Mouse (Mus musculus) gastrocnemius, adult 2 months (tissue): ENCODE results near the gene Dip2c. TPM values are rescaled to one million over a fixed set of nuclear protein-coding genes. Genes with fewer than 3 reads are reported as not detected.
A peak's percentile ranks its signal among the peaks of the same experiment; 100 is the strongest.

Experiments
- DNase-seq: peaks from one replicate; pipeline ENCODE4 v3.0.0; 2022
- H3K27ac ChIP-seq: fragments of 200-600 bp; 2 replicates; pipeline ENCODE4 v1.8.1; 2022; ENCODE audit warnings: mild to moderate bottlenecking
- H3K4me3 ChIP-seq: fragments of 200-600 bp; 2 replicates; pipeline ENCODE4 v1.8.1; 2022; ENCODE audit warnings: mild to moderate bottlenecking, moderate library complexity
- CTCF ChIP-seq: fragments of 200-600 bp; IDR thresholded peaks from 2 replicates; pipeline ENCODE4 v1.8.1; 2022; ENCODE audit warnings: antibody characterized with exemption, mild to moderate bottlenecking, moderate library complexity
- intact Hi-C: fragments of 180-260 bp; cut with DNase I; formaldehyde crosslinking; loops from one replicate; pipeline ENCODE4 v1.15.1; 2025
- long read RNA-seq, 2 experiments: library from polyadenylated mRNA; stranded (forward); transcript quantifications; one replicate each; pipeline ENCODE4 v2.0.0; 2021
- total RNA-seq, 2 experiments: library from RNA; stranded (reverse); gene quantifications; 2 replicates each; pipeline ENCODE4 v1.2.3; 2021

Dip2c gene
- 10 to 100 TPM; 10.6 to 15.5 TPM for total RNA-seq
- long read RNA-seq, experiment 1, partial matches to known transcripts = 1 of 4 reads
- long read RNA-seq, experiment 1, other reads (novel, unspliced or antisense) = 3 of 4 reads
- long read RNA-seq, experiment 2, partial matches to known transcripts = 4 of 10 reads
- long read RNA-seq, experiment 2, other reads (novel, unspliced or antisense) = 6 of 10 reads

GRCm38 (mm10) chr13:9276322-9276855, at the start of gene Dip2c:
Dip2c (plus strand) TSS chr13:9276528.
- intact Hi-C loops = loop anchor here (2.0 to 10.0 kb wide), 3 partner anchors 76 to 192 kb away; no protein-coding TSS in a partner anchor
- TF ChIP-seq CTCF = 0 out of 2 replicates have a peak, but pooled peaks have one; percentile 23
- peak within 1 kb of the TSS; percentile 97 for H3K27ac ChIP-seq
- DNase-seq = peak; percentile 96
- peak within 1 kb of the TSS; percentile 98 for H3K4me3 ChIP-seq

DNA sequence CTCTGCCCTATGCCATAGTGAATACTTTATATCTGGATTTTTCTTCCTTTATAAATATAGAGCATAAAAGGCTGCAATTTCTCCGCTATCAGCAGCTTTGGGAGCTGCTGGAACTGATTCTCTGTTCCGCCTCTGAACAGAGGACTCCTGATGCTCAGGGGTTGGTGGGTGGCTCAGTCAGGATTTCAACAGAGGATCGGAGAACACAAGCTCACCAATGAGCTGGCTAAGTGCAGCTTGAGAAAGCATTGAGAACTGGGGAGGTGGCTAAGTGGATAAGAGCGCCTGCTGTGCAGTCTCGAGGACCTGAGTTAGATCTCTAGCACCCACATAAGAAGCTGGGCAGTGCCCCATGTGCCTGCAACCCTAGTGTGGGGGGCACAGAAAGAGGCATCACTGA, 49.2 kb upstream of the Dip2c start:
- TF ChIP-seq CTCF = no peak
- intact Hi-C loops = no loop called here
- Histone ChIP-seq H3K27ac (no peak overlapping the region), H3K4me3 (no peak overlapping the region)
- no peak for DNase-seq

DNA sequence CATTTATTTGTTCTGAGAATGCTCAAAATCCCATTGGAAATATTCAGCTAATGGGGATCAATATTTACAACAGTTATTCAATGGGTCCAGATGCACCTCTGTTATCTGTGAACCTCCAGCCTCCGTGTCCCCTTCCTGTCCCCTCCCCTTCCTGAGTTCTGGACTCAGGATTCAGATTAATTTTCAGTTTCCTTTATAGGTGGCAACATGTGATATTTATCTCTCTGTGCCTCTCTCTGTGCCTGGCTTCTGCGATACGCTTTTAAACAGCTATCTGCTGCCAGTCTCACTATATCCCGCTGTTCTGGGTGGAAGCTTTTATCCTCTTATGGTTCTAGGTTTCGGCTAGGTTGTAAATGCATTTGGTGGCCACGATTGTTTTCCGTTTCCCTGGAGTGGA, 38.8 kb upstream of the Dip2c start:
- DNase-seq = no peak
- TF ChIP-seq CTCF = no peak
- intact Hi-C loops = no loop called here
- no peak overlapping the region for H3K4me3 ChIP-seq
- no peak overlapping the region for H3K27ac ChIP-seq

DNA sequence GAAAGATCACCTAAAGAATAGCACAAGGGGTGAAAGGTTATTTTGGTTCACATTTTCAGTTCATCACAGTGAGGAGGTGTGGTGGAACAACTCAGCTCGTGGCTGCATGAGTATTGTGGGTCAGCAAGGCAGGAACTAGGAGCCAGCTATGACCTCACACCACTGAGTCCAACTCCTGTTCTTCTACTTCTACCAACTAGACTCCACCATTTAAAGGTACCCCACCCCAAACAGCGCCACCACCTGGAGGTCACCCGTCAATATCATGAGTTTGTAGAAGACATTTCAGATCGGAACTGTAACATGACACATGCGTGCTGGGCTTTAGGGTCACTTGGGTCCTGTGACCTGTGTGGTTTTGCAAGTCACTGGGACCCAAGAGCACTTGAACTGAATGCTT, 37.2 kb upstream of the Dip2c start:
- no peak for DNase-seq
- no peak for TF ChIP-seq CTCF
- H3K4me3 ChIP-seq = no peak overlapping the region
- intact Hi-C loops = no loop called here
- no peak overlapping the region for H3K27ac ChIP-seq

GRCm38 (mm10) chr13:9239631-9240236, 36.6 kb upstream of the Dip2c start:
- peak; percentile 29 for DNase-seq
- Histone ChIP-seq H3K27ac (no peak overlapping the region), H3K4me3 (peak overlapping the region; percentile 42)
- intact Hi-C loops = no loop called here
- no peak for TF ChIP-seq CTCF

DNA sequence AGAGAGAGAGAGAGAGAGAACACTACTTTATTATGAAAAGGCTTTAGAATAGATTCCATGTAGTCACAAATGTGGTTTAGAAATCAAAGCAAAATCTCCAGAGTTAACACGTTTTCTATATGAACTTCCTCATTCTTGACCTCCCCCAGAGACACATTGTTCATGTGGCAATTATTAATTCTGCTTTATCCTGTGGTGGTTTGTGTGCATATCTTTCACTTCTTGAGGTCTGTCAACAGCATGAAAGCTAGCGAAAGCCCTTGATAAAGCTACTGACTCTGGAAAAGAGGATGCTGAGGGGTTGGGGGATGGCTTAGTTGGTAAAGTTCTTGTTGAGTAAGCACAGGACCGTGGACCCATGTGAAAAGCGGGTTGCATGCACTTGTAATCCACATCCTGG, 14.6 kb upstream of the Dip2c start:
- H3K4me3 ChIP-seq = no peak overlapping the region
- DNase-seq = no peak
- intact Hi-C loops = no loop called here
- H3K27ac ChIP-seq = no peak overlapping the region
- TF ChIP-seq CTCF = no peak

DNA sequence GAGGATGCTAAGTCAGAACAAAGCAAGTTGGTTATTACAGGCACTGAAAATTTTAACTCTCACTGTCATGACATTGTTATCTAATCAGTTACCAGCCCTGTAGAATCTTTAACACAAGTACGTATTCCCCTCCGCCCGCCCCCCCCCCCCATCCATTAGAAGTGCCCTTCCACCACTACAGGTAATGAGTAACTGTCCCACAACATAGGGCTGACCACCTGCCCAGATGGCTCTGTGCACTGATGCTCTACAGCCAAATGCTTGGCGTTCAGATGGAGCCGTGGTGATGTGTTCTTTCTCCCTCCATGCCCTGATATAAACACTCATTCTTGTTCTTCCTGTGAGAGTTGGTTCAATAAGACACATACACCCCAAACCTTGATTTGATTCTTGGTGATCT, 10.8 kb upstream of the Dip2c start:
- Histone ChIP-seq H3K4me3 (no peak overlapping the region), H3K27ac (no peak overlapping the region)
- DNase-seq = no peak
- no peak for TF ChIP-seq CTCF
- intact Hi-C loops = no loop called here

DNA sequence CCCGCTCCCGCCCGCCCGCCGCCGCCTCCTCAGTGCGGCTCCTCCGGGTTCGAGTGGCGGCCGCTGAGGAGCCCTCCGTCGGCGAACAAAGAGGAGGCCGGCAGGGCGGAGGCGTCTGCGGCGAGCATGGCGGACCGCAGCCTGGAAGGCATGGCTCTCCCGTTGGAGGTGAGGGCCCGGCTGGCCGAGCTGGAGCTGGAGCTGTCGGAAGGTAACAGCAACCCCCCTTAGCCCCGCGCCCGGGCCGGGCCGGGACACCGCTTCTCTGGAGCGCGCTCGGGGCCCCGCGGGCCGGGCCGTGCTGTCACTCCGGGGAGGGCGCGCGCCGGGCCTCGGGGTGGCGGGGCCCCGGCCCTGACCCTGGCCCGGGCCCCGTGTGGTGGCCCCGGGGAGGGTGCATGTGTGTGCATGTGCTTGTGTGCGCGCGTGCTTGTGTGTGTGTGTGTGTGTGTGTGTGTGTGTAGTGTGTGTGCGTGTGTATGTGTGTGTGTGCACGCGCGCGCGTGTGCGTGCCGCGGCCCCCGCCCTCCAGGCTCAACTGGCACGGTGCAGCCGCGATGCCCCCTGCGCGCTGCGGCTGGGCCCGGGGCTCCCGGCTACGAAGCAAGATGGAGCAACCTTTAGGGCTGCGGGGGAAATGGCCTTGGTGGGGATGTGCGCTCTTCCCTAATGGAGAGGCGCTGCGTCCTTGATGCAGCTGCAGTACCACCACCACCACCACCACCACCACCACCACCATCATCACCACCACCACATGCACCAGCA, 710 bp downstream of the Dip2c start:
- no peak for TF ChIP-seq CTCF
- intact Hi-C loops = loop anchor here (2.0 to 10.0 kb wide), 3 partner anchors 75 to 192 kb away; no protein-coding TSS in a partner anchor
- DNase-seq = peak; percentile 77
- peak overlapping the region; percentile 98 for H3K4me3 ChIP-seq
- peak overlapping the region; percentile 97 for H3K27ac ChIP-seq

DNA sequence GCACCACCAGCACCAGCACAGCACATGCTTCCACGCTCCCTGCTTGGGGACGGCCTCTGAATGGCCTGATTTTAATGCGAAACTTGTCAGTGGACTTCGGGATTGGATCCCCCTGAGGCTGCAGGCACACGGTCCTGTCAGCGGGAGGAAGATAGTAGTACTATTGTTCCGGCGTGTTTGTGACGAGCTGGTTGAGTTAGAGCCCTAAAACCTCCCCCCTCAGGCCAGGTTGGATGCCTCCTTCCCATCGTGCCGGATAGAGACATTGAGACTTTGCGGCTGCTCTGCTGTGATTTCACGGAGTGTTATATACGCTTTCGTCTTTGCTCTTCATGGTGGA, 1.3 kb downstream of the Dip2c start:
- peak; percentile 22 for DNase-seq
- TF ChIP-seq CTCF = no peak
- Histone ChIP-seq H3K27ac (peak overlapping the region; percentile 97), H3K4me3 (peak overlapping the region; percentile 98)
- intact Hi-C loops = loop anchor here (2.0 to 10.0 kb wide), 3 partner anchors 75 to 191 kb away; no protein-coding TSS in a partner anchor

DNA sequence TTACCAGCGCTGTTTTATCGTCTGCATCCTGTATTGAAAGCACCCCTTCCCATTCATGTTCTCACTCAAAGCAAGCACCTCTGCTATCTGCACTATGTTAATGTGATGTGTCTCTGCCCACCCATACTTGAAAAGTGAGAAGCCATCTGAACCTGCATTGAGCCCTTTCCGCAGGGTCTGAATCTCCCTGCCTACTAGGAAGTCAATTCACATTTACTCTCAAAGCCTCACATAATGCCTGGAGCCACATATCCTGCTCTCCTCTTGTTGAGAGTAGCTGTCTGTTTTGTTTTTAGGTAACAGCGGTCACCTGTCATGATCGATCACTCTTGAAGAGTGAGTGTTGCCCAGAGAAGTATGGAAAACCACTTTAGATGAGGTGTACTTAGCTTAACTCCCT, 2.3 kb downstream of the Dip2c start:
- DNase-seq = no peak

GRCm38 (mm10) chr13:9283050-9283449, 6.7 kb downstream of the Dip2c start:
- no peak for TF ChIP-seq CTCF
- intact Hi-C loops = no loop called here
- DNase-seq = no peak
- no peak overlapping the region for H3K4me3 ChIP-seq
- no peak overlapping the region for H3K27ac ChIP-seq

More for the DNA sequence above, 2.3 kb downstream of the Dip2c start:
- TF ChIP-seq CTCF = no peak
- intact Hi-C loops = loop anchor here (5.0 to 10.0 kb wide), 2 partner anchors 74 to 94 kb away; no protein-coding TSS in a partner anchor
- no peak overlapping the region for H3K4me3 ChIP-seq
- no peak overlapping the region for H3K27ac ChIP-seq

- no peak overlapping the region for H3K27ac ChIP-seq
- TF ChIP-seq CTCF = no peak
- intact Hi-C loops = no loop called here
- no peak overlapping the region for H3K4me3 ChIP-seq
- DNase-seq = no peak
Observed at GRCm38 (mm10) chr13:9289916-9290315, 13.6 kb downstream of the Dip2c start.

GRCm38 (mm10) chr13:9296285-9296684, 20.0 kb downstream of the Dip2c start:
- no peak for TF ChIP-seq CTCF
- Histone ChIP-seq H3K4me3 (no peak overlapping the region), H3K27ac (no peak overlapping the region)
- intact Hi-C loops = no loop called here
- no peak for DNase-seq
